Mouse (Mus musculus) brain, embryonic 14.5 days (tissue): ENCODE results near the gene Pgap2.

ENCODE experiments used
- CTCF ChIP-seq: fragments of 200-500 bp; IDR thresholded peaks from 2 replicates; pipeline ENCODE4 v1.5.1; 2012; ENCODE audit warnings: inconsistent platforms, mild to moderate bottlenecking, moderate library complexity, borderline replicate concordance; ENCODE audit not compliant: insufficient read depth, insufficient read length; ENCODE audit errors: extremely low read depth
- POLR2A ChIP-seq: fragments of 200-500 bp; IDR thresholded peaks from 2 replicates; pipeline ENCODE4 v1.6.1; 2012; ENCODE audit warnings: mild to moderate bottlenecking, inconsistent platforms, borderline replicate concordance; ENCODE audit not compliant: poor library complexity, insufficient read depth, insufficient read length, severe bottlenecking; ENCODE audit errors: extremely low read depth

DNA sequence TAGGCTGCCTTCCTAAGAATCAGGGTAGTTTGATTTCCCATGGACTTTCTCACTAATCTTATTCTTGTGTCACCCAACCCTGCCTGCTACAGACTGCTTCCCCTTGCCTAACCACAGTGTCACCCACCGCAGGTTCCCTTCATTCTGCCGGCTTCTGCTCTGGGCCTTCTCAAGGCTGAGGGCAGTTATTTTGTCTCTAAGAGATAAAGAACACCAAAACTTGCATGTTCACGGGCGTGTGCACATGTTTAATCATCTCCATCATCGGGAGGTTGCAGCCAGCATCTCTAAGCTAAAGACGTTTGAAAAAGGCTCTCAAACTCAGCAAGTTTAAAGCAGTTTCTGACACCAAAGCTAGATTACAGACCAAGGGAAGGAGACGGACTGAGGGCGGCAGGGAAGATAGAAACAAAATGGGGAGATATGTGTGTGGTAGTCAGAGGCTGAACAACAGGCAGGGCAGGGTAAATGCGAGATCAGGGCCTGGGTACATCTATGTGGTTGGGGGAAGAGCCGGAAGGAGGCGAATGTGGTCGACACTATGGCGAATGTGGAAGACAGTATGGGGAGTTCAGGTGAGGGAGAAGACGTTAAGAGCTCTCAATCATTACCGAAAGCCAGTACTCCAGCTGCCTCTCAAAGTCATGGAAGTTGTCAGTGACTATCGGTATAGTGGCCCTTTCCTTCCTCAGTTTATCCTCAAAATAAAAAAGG is 38.8 kb downstream of the Pgap2 start:
- TF ChIP-seq POLR2A = no peak
- no peak for TF ChIP-seq CTCF
